Mouse (Mus musculus) adrenal gland, postnatal 10 days (tissue): ENCODE results near the gene Rbp3. TPM values are rescaled to one million over a fixed set of nuclear protein-coding genes. Genes with fewer than 3 reads are reported as not detected.

Source experiments
- DNase-seq: peaks from one replicate; pipeline ENCODE4 v3.0.0; 2021; ENCODE audit warnings: mixed read lengths
- total RNA-seq, 2 experiments: library from RNA; stranded (reverse); gene quantifications; 2 replicates each; pipeline ENCODE4 v1.2.3; 2021

Gene Rbp3
- total RNA-seq, 2 experiments from 2014 or later = 0.06 TPM; not detected in 1

- DNase-seq = no peak
Observed at GRCm38 (mm10) chr14:33974752-33975151, 20.9 kb downstream of the Rbp3 start.

- no peak for DNase-seq
Observed at GRCm38 (mm10) chr14:33977748-33978147, 23.9 kb downstream of the Rbp3 start.

DNA sequence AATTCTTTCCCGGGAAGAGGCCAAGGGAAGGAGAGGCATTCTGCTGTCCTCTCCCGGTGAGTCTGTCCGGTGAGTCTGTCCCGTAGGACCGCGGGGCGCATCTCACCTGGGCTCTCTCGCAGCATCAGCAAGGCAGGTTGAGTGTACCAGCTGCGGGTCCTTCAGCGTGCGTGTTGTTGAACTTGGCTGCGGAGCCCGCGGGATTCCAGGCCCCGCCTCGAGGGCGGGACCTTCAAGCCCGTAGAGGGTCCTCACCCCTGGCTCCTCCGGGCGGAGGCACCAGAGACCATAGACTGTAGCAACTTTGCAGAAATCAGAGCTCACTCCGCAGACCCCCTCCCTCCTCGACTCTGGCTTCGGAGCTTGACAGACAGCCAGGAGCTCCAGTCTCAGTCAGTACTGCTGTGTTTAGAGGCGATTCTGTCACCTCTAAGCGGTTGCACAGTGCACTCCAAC is 24.8 kb downstream of the Rbp3 start, which contains the start of gene Zfp488:
Zfp488 (minus strand) TSS at position 161 of the 456 bp plus-strand sequence.
- no peak for DNase-seq

DNA sequence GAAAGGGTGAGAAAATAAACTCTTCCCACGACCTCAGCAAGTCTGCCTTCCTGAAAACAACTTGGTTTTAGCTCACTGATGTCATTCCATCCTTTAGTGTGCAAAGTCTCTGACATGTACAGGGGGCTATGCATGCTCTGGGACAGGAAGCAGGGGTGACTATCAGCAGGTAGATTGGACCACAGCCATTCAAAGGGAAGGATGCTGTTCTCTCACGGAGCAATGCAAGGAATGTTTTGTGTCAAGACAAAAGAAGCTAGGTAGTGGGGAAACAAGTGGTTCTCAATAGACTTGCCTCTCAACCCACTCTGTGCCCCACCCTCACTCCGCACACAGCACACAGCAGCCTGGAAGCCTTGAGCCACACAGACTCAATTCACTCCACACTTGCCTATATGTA is 35.4 kb downstream of the Rbp3 start:
- no peak for DNase-seq

GRCm38 (mm10) chr14:33991971-33992370 is 38.2 kb downstream of the Rbp3 start:
- no peak for DNase-seq

DNA sequence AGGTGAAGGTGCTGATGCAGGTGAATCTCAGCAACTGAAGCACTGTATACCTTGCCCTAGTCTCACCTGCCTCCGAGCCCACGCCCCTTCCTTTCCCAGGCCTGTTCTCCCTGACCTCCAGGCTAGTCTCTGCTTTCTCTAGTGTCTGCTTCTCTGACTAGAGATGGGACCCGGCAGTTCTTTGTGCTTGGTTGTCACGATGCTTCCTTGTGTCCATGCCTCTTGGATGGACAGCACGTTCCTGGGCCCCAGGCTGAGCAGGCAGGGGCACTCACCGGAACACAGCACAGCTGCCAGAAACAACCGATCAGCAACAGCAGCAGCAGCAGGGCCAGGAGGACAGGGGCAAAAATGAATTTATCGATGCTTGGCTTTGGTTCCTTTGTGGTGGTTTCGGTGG is 39.2 kb downstream of the Rbp3 start:
- no peak for DNase-seq

DNA sequence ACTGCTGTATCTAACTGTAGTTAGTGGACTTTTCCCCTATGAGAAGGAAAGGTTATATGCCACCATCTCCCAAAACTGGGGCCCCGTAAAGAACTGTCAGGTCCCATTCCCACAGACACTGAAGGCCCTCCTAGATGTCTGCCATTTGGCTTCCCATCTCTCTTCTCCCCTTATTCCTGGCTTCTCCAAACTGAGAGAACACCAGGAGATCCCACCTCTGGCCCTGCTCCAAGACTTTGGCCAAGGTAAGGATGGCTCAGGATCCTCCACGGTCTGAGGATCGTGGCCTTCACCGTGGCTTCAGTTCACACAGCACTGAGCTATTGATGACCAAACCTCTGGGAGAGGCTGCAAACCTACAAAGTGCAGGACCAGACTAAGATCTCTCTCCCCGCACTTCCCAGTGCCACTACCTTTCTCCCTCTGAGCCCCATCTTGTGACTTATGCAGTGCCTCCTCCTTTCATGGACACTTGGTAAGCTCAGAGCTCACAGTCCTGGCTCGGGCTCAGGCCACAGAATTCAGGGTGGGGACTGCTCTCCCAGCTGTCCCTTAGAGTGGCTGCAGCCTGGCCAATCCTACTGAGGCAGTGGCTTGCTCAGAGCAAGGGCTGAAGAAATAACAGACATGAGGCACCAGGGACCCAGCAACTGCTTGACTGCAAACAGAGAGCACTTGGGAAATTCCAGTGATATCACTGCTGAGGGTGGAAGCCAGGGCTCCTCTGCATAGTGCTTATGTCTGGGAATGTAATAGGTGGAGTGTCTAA is 39.9 kb downstream of the Rbp3 start:
- DNase-seq = no peak

DNA sequence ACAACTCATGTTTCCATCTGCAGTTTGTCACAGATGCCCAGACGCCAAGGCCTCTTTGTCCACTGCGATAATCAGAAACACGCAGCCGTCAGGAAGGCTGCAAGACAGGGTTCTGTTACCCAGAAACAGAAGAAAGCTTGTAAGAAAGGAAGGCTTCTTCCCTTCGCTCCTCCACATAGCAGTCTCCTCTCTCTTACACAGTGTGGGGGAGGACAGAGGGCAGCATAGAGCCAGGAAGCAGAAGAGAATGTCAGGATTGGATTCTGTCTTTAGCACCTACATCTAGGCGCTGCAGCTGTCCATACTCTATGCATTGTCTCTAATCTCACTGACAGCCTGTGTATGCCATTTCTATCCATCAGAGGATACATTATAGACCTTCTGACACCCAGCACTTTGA is 43.6 kb downstream of the Rbp3 start:
- no peak for DNase-seq

DNA sequence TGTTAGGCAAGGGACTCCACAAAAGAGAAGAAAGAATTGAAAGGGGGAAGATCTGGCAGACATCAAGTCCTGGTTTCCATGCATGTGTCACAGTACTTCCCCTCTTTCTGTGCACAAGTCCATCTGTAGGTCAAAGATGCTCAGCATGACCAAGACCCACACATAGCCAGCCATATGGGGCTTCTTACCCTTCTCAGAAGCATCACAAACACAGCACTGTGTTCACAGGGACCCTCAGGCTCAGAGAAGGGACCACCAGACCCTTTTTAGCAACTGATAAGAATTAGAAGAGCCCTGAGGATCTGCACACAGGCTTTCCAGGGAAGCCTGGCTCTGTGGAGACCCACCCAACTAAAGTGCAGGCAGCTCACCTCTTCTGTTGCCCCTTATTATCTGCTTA is 46.3 kb downstream of the Rbp3 start:
- DNase-seq = no peak

- DNase-seq = no peak
Observed at GRCm38 (mm10) chr14:34001445-34001844, 47.6 kb downstream of the Rbp3 start.

- DNase-seq = no peak
Observed at GRCm38 (mm10) chr14:34002358-34002757, 48.6 kb downstream of the Rbp3 start.

Other genes with a start within 250 kb of the Rbp3 start
- gene Gdf10, start 30.4 kb upstream of the Rbp3 start, total RNA-seq = 10 to 100 TPM in 1 of 2 experiments, 1 to 10 TPM in 1; 8.9 to 10.1 TPM
- 1 to 10 TPM; 1.9 to 4.8 TPM for gene Gdf2, start 13.0 kb upstream of the Rbp3 start, total RNA-seq
- gene Zfp488, start 24.8 kb downstream of the Rbp3 start, total RNA-seq = under 1 TPM in 1 of 2 experiments, not detected in 1; 0.12 TPM
- gene Gm30083, start 61.2 kb downstream of the Rbp3 start, total RNA-seq = not detected
- gene Gm5460, start 62.8 kb downstream of the Rbp3 start, total RNA-seq = under 1 TPM in 1 of 2 experiments, not detected in 1; 0.06 TPM
- not detected for gene Antxrl, start 98.7 kb downstream of the Rbp3 start, total RNA-seq
- 1 to 10 TPM; 7.9 to 8.5 TPM for gene Anxa8, start 132.0 kb downstream of the Rbp3 start, total RNA-seq
- not detected for gene A630023A22Rik, start 148.8 kb downstream of the Rbp3 start, total RNA-seq
- gene Npy4r, start 198.5 kb downstream of the Rbp3 start, total RNA-seq = under 1 TPM; 0.27 to 0.30 TPM
- 1 to 10 TPM in 1 of 2 experiments, under 1 TPM in 1; 0.36 to 1.4 TPM for gene Gprin2, start 247.7 kb downstream of the Rbp3 start, total RNA-seq